In genomic region chr1:156990112-156990511, GRCm38 (mm10) we compare ENCODE assay signal across 9 mouse cellular contexts. TPM values are rescaled to one million over a fixed set of nuclear protein-coding genes. Genes with fewer than 3 reads are reported as not detected.
DNase-seq lines count a peak whose midpoint lies in the region; ATAC-seq and TF ChIP-seq lines count a peak whose summit lies in the region.
"Had no signal": no experiment of that assay in that cellular context is flagged by ENCODE, and none has a peak within 500 bp of the region (broad histone marks: within the 10 kb centered on the region; RNA-seq: fewer than 3 reads in every experiment).

No protein-coding gene starts in this region.

- H3K27ac ChIP-seq in forebrain, embryonic 10.5 days, result peak overlapping the region; percentile 42; the same call in 1 of the 2 replicates
- peak overlapping the region; percentile 51; the same call in 1 of the 2 replicates for H3K27ac ChIP-seq in liver, embryonic 15.5 days (replicated peaks)
- peak overlapping the region; percentile 93; the same call in 1 of the 2 replicates for H3K27ac ChIP-seq in small intestine, adult 2 months (ENCODE audit: insufficient read depth, low read depth, low read length)
- H3K27ac ChIP-seq: heart, adult 2 months had no signal

- no peak for TF ChIP-seq POLR2A in small intestine, adult 2 months (IDR thresholded peaks at IDR 0.05; ENCODE audit: low read depth, low read length)

- no peak overlapping the region for H3K4me2 ChIP-seq in liver, embryonic 15.5 days

- H3K9ac ChIP-seq in liver, embryonic 15.5 days, result no peak overlapping the region

- H3K9me3 ChIP-seq in forebrain, embryonic 10.5 days, result no peaks in the 10 kb centered on the region
- no peaks in the 10 kb centered on the region for H3K9me3 ChIP-seq in liver, embryonic 15.5 days (replicated peaks)

- H3K4me1 ChIP-seq in forebrain, embryonic 10.5 days, result peaks cover 52% of the 10 kb centered on the region
- peaks cover 82% of the 10 kb centered on the region for H3K4me1 ChIP-seq in liver, embryonic 15.5 days (replicated peaks)
- H3K4me1 ChIP-seq in small intestine, adult 2 months (ENCODE audit: control insufficient read depth, insufficient read depth, insufficient read length, low read length), result peaks cover 40% of the 10 kb centered on the region

- H3K4me3 ChIP-seq in forebrain, embryonic 10.5 days, result no peak overlapping the region
- no peak overlapping the region for H3K4me3 ChIP-seq in liver, embryonic 15.5 days (replicated peaks)
- no peak overlapping the region for H3K4me3 ChIP-seq in small intestine, adult 2 months (ENCODE audit: low read depth, low read length)
- H3K4me3 ChIP-seq: heart, adult 2 months had no signal

- no peak for TF ChIP-seq CTCF in small intestine, adult 2 months (IDR thresholded peaks at IDR 0.05; ENCODE audit: extremely low read depth, insufficient read length, insufficient replicate concordance, low read depth, low read length)

- peak; percentile 27 to 42 for DNase-seq in cerebellum, postnatal 14 days
- DNase-seq in forebrain, embryonic 10.5 days (ENCODE audit: extremely low spot score, low spot score), result no peak
- no peak for DNase-seq in testis, postnatal 10 days (ENCODE audit: low spot score)
- DNase-seq in lung, postnatal 10 days, result no peak
- DNase-seq in cerebellum, adult 8-10 months, result no peak

- H3K27me3 ChIP-seq in forebrain, embryonic 10.5 days (ENCODE audit: poor library complexity, severe bottlenecking), result no peaks in the 10 kb centered on the region
- H3K27me3 ChIP-seq in liver, embryonic 15.5 days, result no peaks in the 10 kb centered on the region
- H3K27me3 ChIP-seq in small intestine, adult 2 months (ENCODE audit: control insufficient read depth, insufficient read depth, low read length), result no peaks in the 10 kb centered on the region

- WGBS in forebrain, embryonic 10.5 days, result 71% methylated on average over 9 of the region's 9 CpGs
- WGBS in liver, embryonic 15.5 days (ENCODE audit: insufficient replicate concordance), result 46% methylated on average over 9 of the region's 9 CpGs
- WGBS in small intestine, adult 2 months, result 47% methylated on average over 9 of the region's 9 CpGs

- no peaks in the 10 kb centered on the region for H3K36me3 ChIP-seq in forebrain, embryonic 10.5 days (replicated peaks)
- H3K36me3 ChIP-seq in liver, embryonic 15.5 days (replicated peaks), result no peaks in the 10 kb centered on the region
- no peaks in the 10 kb centered on the region for H3K36me3 ChIP-seq in small intestine, adult 2 months (ENCODE audit: control insufficient read depth, insufficient read depth, low read length)

- no peak for ATAC-seq in cerebellum, adult (ENCODE audit: insufficient number of reproducible peaks, low FRiP score, low TSS enrichment)
- no peak for ATAC-seq in liver, embryonic 15.5 days (ENCODE audit: insufficient read depth)

RNA-seq across cellular contexts. Expression of gene Ralgps2, which starts 50.7 kb away (rescaled TPM):
- 84.4 and 86.5 TPM in 2 replicates for polyA plus RNA-seq in forebrain, embryonic 10.5 days (2016; fragmentation: Nextera tagmentation; extraction: Ambion mirVana)
- polyA plus RNA-seq in liver, embryonic 15.5 days (2015; fragmentation: Nextera tagmentation; extraction: Ambion mirVana), result 12.1 and 14.7 TPM in 2 replicates
- 6.5 and 21.6 TPM in 2 replicates for polyA plus RNA-seq in small intestine, adult 2 months (2012; rRNA removed)

Comparison
In these comparisons a context has a peak if more than half of its experiments do, and no peak if none do; other contexts are left out.
1. DNase-seq: peak in cerebellum, postnatal 14 days (2 of 2); none in forebrain, embryonic 10.5 days (single experiment), testis, postnatal 10 days (single experiment), lung, postnatal 10 days (single experiment) and cerebellum, adult 8-10 months (single experiment).
2. H3K27ac ChIP-seq: peak in every context shown above with its lines; median percentile 93 in small intestine, adult 2 months; 51 in liver, embryonic 15.5 days; 42 in forebrain, embryonic 10.5 days.